9 mouse cellular contexts compared by ENCODE assay signal in genomic region chr13:52352576-52352975, GRCm38 (mm10).
DNase-seq lines count a peak whose midpoint lies in the region; ATAC-seq and TF ChIP-seq lines count a peak whose summit lies in the region.
"Had no signal": no experiment of that assay in that cellular context is flagged by ENCODE, and none has a peak within 500 bp of the region (broad histone marks: within the 10 kb centered on the region; RNA-seq: fewer than 3 reads in every experiment).

No protein-coding gene starts in this region.

- H3K27ac ChIP-seq in heart, postnatal 0 days (ENCODE audit: low read depth) = no peak overlapping the region
- no peak overlapping the region for H3K27ac ChIP-seq in heart, embryonic 11.5 days (ENCODE audit: low read depth, low read length)
- no peak overlapping the region for H3K27ac ChIP-seq in testis, adult 2 months (ENCODE audit: control insufficient read depth, insufficient read depth, low read depth, low read length)
- H3K27ac ChIP-seq: liver, embryonic 15.5 days had no signal

- no peaks in the 10 kb centered on the region for H3K27me3 ChIP-seq in heart, postnatal 0 days (ENCODE audit: control insufficient read depth, insufficient read depth, low read length)
- no peaks in the 10 kb centered on the region for H3K27me3 ChIP-seq in heart, embryonic 11.5 days (ENCODE audit: control insufficient read depth, insufficient read depth, low read length)
- H3K27me3 ChIP-seq in testis, adult 2 months (ENCODE audit: control insufficient read depth, insufficient read depth, low read length) = no peaks in the 10 kb centered on the region
- H3K27me3 ChIP-seq: liver, embryonic 15.5 days had no signal

- H3K9ac ChIP-seq in heart, postnatal 0 days (replicated peaks; ENCODE audit: low read depth, low read length) = no peak overlapping the region
- H3K9ac ChIP-seq in heart, embryonic 11.5 days (ENCODE audit: low read depth, low read length) = no peak overlapping the region
- H3K9ac ChIP-seq: liver, embryonic 15.5 days had no signal

- H3K4me1 ChIP-seq in heart, postnatal 0 days (ENCODE audit: control insufficient read depth, insufficient read depth) = no peaks in the 10 kb centered on the region
- no peaks in the 10 kb centered on the region for H3K4me1 ChIP-seq in heart, embryonic 11.5 days (ENCODE audit: control insufficient read depth, insufficient read depth, low read length)
- H3K4me1 ChIP-seq in testis, adult 2 months (ENCODE audit: control insufficient read depth, insufficient read depth, low read length) = peaks cover 8% of the 10 kb centered on the region
- H3K4me1 ChIP-seq: liver, embryonic 15.5 days had no signal

- no peak for TF ChIP-seq POLR2A in testis, adult 2 months (IDR thresholded peaks at IDR 0.05; ENCODE audit: control insufficient read depth, low read depth, low read length)

- ATAC-seq in heart, postnatal 0 days (ENCODE audit: insufficient read depth, low read depth) = no peak
- ATAC-seq in heart, embryonic 11.5 days (replicated peaks; ENCODE audit: insufficient number of reproducible peaks, low FRiP score, low TSS enrichment) = no peak

- DNase-seq in heart, postnatal 0 days (ENCODE audit: low spot score) = no peak
- DNase-seq in testis, postnatal 14 days (ENCODE audit: low spot score) = no peak
- DNase-seq in embryo, embryonic 10 days (ENCODE audit: low spot score) = peak; percentile 29
- peak; percentile 62 for DNase-seq in retina, embryonic 14.5 days (ENCODE audit: low spot score)
- no peak for DNase-seq in ovary, postnatal 36 days (ENCODE audit: low spot score)
- no peak for DNase-seq in urinary bladder, postnatal 14 days (ENCODE audit: low spot score)

- H3K9me3 ChIP-seq in heart, postnatal 0 days (replicated peaks; ENCODE audit: control insufficient read depth, low read length) = no peaks in the 10 kb centered on the region
- H3K9me3 ChIP-seq in heart, embryonic 11.5 days (replicated peaks; ENCODE audit: control insufficient read depth, low read length) = 0 out of 2 replicates have a peak, but pooled peaks cover 5% of the 10 kb centered on the region
- H3K9me3 ChIP-seq: liver, embryonic 15.5 days had no signal

- H3K36me3 ChIP-seq in heart, postnatal 0 days (replicated peaks; ENCODE audit: control insufficient read depth, insufficient read depth, low read length) = no peaks in the 10 kb centered on the region
- no peaks in the 10 kb centered on the region for H3K36me3 ChIP-seq in heart, embryonic 11.5 days (ENCODE audit: control insufficient read depth, insufficient read depth, low read length)
- no peaks in the 10 kb centered on the region for H3K36me3 ChIP-seq in testis, adult 2 months (ENCODE audit: control insufficient read depth, insufficient read depth, low read length)
- H3K36me3 ChIP-seq: liver, embryonic 15.5 days had no signal

- WGBS in heart, postnatal 0 days = 74% methylated on average over 4 of the region's 4 CpGs
- WGBS in heart, embryonic 11.5 days (ENCODE audit: insufficient replicate concordance) = 74% methylated on average over 4 of the region's 4 CpGs

- TF ChIP-seq EP300 in heart, postnatal 0 days (IDR thresholded peaks at IDR 0.05; ENCODE audit: low read depth) = no peak

- peak; percentile 62 for TF ChIP-seq CTCF in heart, postnatal 0 days (IDR thresholded peaks at IDR 0.05; ENCODE audit: low read depth)
- peak; percentile 78; the same call in 1 of the 2 replicates for TF ChIP-seq CTCF in testis, adult 2 months (IDR thresholded peaks at IDR 0.05; ENCODE audit: control insufficient read depth, insufficient read depth, insufficient replicate concordance, low read depth, low read length)

- no peak overlapping the region for H3K4me3 ChIP-seq in heart, postnatal 0 days (ENCODE audit: low read depth, low read length)
- no peak overlapping the region for H3K4me3 ChIP-seq in heart, embryonic 11.5 days (ENCODE audit: low read depth, low read length)
- H3K4me3 ChIP-seq in testis, adult 2 months (ENCODE audit: control insufficient read depth, low read depth, low read length) = no peak overlapping the region
- H3K4me3 ChIP-seq: liver, embryonic 15.5 days had no signal

- H3K4me2 ChIP-seq in heart, postnatal 0 days (ENCODE audit: low read depth, low read length) = no peak overlapping the region
- no peak overlapping the region for H3K4me2 ChIP-seq in heart, embryonic 11.5 days
- H3K4me2 ChIP-seq: liver, embryonic 15.5 days had no signal

Comparison
In these comparisons a context has a peak if more than half of its experiments do, and no peak if none do; other contexts are left out.
1. DNase-seq: peak in embryo, embryonic 10 days (single experiment) and retina, embryonic 14.5 days (single experiment); none in heart, postnatal 0 days (single experiment), testis, postnatal 14 days (single experiment), ovary, postnatal 36 days (single experiment) and urinary bladder, postnatal 14 days (single experiment).